Mouse (Mus musculus): ENCODE data around the gene Tspan31. TPM values are rescaled to one million over a fixed set of nuclear protein-coding genes. Genes with fewer than 3 reads are reported as not detected.

The Tspan31 gene
- total RNA-seq (2021): 103 and 108 TPM in 2 replicates
- long read RNA-seq, transcript Tspan31-201 (6 exons, 1,556 nt): major isoform, 171 of 191 reads
- long read RNA-seq, partial matches to known transcripts: 8 of 191 reads
- long read RNA-seq, other reads (novel, unspliced or antisense): 12 of 191 reads

DNA sequence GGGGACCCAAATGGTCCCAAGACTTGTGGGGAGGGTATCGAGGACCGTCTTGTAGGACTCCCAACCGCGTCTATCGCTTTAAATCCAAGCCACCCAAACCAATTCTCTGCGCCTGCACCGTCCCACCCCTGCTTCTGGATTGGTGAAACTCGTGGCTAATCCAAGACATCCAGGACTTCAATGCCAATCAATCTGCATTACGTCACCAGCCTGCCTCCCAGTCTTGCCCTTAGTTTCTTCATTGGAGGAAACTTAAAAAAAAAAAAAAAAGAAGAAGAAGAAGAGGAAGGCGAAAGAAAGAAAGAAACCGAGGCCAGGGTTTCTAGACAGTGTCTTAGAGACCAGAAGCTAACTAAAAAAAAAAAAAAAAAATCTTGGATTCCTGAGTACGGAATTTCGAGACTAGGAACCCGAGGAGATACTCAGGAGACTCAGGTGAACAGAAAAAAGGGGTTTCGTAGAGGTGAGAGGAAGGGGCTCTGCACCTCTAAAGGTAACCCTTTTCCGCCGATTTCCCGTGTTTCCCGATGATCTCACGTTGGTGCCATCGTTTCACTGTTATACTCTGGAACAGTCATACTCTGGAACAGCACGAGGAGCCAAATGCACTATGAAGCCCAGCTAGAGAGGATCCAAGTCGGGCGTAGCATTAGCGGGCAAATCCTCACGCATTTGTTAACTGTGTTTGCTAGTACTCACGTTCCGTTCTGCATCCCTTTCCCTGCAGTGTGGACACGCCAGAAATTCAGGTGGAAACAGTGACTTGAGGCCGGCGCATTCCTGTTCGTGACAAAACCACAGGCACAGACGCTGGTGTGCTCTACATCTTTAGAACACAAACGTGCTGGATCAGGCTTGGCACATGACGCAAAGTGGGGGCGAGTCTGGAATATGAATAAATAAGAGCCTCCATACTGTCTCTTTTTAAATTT lies at the start of gene Tspan31:
Gene Tspan31, minus strand, starts transcription at position 75 of the 932 bp plus-strand sequence.
- DNase-seq: peak; percentile 84

DNA sequence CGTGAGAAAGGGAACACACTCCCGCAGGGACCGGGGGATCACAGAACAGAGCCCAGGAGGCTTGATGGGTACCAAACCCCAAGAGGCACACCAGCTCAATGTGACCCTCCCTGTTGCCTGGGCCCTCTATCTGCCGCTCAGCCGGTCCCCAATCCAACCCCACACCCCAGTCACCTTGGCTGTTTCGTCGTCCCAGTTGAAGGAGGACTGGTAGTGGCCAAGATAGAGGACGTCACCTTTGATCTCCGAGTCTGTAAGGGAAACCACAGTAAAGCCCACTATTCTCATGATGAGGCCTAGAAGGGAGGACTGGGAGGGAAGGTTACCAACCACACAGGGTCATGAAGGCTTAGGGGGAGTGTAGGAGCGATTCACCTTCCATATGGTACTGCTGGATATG lies 49.2 kb upstream of the Tspan31 start:
- DNase-seq: no peak

DNA sequence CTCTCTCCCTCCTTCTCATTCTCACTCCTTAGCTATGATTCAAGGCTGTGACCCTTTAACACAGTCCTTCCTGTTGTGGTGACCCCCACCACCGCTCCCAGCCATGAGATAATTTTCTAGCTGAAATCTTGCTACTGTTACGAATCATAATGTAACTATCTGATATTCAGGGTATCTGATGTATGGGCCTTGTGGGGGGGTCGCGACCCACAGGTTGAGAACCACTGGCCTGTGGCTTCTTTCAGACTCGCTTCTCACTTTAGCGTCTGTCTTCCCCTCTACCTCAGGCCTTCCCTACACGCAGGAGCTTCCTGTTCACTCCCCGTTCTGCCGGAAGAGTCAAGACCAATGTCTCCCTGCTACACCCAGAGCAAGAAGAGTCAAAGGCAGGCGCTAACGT lies 48.4 kb upstream of the Tspan31 start:
- DNase-seq: no peak

DNA sequence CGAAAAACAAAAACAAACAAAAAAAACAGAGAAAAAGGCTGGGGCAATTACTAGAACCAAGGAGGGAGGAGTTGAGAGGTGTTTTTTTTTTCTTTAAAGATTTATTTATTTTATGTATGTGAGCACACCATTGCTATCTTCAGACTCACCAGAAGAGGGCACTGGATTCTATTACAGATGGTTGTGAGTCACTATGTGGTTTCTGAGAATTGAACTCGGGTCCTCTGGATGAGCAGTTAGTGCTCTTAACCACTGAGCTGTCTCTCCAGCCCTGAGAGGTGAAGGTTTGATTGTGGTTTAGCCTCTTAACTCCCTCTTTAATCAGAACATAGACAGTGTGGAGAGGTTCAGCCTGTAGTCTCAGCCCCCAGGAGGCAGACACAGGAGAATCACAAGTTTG lies 45.0 kb upstream of the Tspan31 start:
- no peak for DNase-seq

DNA sequence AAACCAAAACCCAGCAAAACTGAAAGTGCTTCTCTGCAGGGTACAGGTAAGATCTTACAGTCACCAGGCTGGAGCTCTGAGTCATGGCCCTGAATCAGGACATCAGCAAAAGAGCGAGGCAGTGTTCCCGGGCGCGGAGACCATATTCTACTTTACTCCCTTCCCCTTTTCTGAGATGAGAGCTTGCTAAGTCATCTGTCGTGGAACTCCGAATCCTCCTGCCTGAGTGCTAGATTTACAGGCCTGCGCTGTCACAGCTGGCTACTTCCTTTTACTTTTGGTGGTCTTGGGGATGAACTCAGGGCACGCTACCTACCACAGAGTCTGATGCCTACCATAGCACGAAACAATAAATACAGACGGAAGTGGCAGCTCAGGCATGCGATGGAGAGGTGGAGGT lies 44.3 kb upstream of the Tspan31 start:
- no peak for DNase-seq

DNA sequence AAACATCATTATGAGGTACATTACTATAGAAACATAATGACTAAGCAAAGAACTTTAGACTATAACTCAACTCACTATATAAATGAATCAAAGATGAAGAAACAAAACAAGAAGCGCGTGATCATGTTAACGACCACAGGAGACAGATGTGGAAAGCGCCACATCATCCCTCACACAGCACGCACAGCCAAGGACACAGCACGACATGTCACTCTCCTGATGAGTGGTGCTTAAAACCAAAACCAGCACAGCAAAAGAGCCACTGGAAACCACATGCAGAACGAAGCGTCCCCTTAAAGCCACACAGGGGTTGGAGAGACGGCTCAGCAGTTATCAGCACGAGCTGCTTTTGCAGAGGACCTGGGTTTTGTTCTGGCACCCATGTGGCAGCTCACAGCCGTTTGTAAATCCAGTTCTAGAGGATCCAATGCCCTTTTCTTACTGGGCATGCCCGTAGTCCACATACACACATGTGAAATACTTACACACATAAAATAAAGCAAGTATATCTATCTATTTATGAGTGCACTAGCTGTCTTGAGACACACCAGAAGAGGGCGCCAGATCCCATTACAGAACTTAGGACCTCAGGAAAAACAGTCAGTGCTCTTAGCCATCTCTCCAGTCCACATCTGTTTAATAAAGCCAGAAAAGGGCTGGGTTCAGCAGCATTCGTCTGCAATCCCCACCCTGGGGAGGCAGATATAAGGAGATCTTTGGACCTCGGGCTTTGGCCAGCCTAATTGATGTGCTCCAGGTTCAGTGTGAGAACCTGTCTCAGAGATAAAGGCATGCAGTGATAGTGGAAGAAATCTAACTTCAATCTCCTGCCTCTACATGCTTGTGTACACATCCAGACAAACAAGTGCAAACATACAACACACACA lies 41.2 kb upstream of the Tspan31 start:
- DNase-seq: no peak

DNA sequence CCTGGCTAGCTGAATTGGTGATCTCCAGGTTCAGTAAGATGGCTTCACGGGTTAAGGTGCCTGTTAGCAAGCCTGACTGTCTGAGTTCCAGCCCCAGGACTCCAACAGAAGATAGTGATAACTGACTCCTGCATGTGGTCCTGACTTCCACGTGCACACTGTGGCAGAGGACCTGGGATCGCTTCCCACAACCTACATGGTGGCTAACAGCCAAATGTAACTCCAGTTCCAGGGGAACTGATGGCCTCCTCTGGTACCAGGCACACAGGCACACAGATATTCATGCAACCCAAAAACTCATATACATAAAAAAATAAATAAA lies 38.2 kb upstream of the Tspan31 start:
- no peak for DNase-seq

DNA sequence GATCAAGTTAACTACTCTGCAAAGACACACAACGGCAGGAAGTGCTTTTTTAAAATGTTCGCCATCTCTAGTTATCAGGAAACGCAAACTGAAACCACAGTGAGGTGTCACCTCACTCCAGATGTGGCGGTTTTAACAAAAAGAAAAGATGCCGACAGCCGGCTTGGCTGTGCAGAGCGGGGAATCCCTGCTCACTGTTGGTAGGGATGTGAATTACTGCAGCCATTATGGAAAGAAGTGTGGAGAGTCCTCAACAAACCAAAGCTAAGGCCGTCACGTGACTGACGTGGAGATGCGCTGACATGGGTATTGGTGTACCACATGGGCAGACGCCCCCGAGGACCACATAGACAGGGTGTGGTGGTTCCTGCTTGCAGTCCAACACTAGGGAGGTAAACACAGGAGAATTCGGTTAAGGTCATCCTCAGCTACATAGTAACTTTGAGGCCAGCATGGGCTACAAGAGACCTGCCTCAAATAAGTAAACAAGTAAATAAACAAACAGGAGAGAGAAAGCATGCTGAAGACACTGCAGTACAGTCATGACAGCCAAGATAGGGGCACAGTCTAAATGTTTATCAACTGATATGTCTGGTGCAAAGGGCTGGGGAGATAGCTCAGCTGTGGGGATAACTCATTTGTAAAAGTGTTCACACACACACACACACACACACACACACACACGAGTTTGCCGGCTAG lies 37.6 kb upstream of the Tspan31 start:
- no peak for DNase-seq

DNA sequence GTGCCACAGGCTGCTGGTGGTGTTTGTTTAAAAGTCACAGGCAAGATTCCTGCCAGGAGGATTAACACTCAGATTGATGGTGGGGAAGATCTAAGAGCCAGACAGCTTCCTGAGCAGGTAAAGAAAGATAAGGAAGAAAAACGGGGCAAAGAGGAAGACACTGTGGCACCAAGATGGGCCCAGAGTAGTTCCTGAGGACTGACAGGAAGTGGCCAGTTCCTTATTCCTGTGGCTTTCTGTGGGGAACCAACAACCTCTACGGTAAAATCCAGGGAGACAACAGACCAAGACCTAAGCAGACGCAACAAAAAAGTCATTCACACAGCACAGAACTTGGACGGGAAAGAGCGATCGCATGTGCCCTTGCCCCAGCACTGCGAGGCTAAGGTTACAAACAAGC lies 33.6 kb upstream of the Tspan31 start:
- no peak for DNase-seq

DNA sequence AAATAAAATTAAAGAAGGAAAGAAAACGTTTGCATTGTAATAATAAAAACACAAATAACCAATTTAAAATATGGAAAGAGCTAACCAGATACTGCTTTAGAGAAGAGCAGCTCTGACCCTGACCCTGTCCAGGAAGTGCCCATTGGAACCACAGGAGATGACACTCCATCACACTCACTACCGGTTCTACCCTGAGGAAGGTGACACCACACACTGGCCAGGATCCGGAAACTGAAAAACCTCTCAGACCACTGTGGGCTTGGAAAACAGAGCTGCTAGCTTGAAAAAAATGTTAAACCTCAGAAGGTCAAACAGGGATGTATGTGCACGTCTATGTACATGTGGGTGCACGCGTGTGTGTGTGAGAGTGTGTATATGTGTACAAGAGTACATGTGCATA lies 31.1 kb upstream of the Tspan31 start:
- DNase-seq: no peak

DNA sequence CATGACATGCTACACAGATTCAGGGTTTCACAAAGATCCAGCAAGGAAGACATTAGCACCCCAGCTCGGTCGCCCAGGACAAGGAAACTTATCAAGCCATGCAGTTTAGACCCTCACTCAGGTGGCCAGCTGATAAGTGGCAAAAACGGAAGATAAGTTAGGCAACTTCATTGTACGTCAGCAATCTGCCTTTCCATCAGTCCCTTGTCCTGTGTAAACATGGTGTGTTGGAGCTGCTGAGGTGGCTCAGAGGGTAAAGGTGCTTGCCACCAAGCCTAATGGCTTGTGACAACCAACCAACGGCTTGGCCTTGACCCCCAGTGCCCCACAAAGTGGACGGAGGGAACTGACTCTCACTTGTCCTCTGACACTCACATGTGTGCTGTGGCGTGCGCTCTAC lies 30.4 kb upstream of the Tspan31 start:
- DNase-seq: no peak

DNA sequence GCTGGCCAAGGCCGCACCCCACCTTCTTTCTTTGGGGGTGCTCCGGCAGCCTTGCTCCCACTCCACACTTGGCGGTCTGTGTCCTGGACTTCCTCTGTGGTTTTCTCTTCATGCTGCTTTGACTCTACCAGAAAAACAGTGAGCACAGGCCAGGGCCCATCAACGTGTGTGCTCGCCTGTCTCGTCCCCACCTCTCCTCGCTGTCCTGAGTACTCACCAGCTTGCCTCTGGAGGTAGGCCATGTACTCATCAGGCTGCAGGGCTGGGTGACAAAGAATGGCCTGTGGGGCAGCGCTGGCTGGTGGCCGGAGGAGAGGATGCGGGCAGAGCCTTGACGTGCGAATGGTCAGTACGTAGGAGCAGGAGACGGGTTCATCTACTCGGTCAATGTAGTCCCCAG lies 29.8 kb upstream of the Tspan31 start:
- no peak for DNase-seq

DNA sequence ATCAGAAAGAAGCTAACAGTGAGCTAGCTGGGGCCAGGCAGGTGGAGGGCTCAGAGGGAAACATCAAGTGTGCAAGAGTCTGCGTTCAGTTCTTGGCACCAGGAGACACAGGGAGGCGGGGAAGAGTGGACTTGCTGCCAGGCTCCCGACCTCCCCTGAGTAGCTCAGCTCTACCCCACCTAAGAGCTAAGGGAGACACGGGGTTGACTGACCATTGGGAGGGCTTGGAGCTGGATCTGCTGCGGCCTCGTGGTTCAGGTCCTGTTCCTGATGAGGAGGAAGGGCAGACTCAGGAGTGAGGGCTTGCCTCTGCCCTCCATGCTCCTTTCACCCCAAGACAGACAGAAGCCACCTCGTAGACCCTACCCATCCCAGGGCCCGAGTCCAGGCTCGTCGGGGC lies 29.1 kb upstream of the Tspan31 start:
- DNase-seq: no peak

DNA sequence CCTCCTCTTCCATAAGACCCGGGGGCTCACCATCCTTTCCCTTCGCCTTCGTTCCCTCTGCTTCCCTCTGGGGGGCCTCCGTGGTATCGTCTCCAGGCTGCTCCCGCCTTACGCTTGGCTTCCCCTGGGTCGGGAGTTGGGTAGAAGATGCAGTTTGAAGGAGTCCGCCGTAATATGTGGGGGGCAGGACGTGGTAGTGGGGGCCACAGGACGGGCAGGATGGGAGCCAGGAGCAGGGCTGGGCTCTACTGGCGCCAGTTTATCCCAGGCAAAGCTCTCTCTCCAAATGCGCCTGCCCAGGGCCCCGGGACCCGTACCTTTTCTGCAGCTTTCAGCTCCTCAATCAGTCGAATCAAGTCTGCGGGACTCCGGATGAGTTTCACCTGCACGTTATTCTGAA lies 28.4 kb upstream of the Tspan31 start:
- no peak for DNase-seq

DNA sequence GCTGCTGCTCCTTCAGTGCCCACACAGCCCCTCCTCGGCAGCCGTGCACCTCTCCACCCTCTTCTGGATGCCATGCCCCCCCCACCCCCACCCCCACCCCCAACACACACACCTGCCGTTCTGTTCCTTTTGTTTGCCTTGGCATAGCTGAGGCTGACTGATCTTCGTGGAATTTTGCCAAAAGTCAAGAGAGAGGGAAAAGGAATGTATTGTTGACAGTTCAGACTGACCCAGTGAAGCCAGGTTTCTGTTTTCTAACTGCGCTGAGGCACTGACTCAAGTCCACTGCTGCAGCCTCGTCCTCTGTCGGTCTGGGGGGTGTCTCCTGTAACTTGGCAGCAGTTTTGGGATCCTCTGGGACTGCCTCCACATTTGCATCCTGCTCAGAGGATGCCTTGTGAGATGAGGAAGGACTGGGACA lies 24.3 kb upstream of the Tspan31 start:
- DNase-seq: no peak

DNA sequence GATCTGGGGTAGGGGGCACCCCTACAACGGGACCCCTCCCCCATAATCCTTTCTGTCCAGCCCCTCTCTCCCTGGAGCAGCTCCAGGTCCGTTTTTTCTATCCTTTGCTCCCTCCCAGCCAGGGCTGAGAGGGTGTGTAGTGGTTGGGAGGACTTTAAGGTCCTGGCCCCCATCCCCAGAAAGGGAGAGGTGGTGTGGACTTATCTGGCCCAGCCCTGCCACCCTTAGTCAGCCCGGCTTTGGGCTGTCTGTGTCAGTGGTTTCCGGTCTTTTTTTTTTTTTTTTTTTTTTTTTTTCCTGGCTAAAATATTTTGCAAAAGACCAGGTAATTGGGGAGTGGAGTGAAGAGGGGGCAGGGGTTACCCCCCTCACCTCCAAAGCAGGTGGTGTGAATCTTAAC lies 22.7 kb upstream of the Tspan31 start:
- DNase-seq: no peak

DNA sequence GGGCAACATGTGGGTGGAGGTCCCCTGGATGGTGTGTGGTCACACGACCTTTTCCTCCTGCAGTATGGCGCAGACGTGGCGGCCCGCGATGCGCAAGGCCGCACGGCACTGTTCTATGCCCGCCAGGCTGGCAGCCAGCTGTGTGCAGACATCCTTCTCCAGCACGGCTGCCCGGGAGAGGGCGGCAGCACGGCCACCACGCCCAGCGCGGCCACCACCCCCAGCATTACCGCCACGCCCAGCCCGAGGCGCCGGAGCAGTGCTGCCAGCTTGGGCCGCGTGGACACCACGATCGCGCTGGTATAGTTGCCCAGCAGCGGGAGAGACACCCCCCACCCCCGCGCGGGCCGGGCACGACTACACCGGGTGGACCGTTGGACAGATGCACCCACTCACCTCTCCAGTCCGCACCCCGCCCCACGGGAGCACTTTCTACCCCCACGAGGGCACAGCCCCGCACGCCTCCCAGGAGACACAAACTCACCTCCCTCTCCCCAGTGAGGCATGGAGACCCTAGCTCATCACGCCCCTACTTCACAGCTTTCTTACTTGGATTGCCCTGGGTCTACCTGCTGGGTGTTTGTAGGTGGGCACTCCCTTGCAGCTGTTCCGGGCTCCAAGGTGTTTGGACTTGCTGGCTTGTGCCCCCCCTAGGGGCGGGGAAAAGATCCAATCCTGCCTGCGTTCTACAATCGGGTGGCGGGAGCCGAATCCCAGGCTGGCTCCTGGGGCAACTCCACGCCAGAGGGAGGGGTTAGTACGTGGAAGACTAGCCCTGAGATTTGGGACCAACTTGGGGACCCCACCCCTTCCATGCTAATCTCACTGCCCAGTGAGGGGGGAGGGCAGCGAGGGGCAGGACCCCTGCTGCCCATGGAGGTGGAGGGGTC lies 21.7 kb upstream of the Tspan31 start:
- DNase-seq: peak; percentile 69

DNA sequence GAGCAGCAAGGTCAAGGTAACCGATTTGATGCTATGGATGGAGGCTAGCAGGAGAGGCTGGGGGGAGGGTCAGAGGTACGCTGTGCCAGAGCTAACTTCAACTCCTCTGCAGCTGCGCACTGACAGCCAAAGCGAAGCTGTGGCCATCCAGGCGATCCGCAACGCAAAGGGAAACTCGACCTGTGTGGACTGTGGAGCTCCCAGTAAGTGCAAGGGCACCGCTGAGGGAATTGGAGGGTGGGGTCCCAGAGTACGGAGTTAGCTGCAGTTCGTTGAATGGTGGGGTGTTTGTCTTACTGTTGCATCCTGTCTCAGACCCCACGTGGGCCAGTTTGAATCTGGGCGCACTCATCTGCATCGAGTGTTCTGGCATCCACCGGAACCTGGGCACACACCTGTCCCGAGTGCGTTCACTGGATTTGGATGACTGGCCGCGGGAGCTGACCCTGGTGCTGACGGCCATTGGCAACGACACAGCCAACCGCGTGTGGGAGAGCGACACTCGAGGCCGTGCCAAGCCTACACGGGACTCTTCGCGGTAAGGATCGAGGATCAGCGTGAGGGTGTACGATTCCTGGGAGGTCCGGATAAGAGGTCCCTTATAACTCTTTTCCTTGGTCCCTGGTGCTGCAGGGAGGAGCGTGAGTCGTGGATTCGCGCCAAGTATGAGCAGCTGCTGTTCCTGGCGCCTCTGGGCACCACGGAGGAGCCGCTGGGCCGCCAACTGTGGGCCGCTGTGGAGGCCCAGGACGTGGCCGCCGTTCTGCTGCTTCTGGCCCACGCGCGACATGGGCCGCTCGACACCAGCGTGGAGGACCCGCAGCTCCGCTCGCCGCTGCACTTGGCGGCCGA lies 20.7 kb upstream of the Tspan31 start:
- peak; percentile 67 for DNase-seq

DNA sequence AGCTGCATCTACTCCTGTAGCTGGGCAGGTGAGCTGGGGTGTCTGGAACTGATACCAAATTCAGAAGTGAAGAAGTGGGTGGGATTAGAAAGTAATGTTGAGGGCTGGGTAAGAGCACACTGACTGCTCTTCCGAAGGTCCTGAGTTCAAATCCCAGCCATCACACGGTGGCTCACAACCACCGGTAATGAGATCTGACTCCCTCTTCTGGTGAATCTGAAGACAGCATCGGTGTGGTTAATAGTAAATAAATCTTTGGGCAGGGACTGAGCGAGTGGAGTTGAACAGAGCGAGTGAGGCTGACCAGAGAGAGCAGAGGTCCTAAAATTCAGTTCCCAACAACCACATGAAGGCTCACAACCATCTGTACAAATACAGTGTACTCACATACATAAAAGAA lies 15.6 kb upstream of the Tspan31 start:
- no peak for DNase-seq

DNA sequence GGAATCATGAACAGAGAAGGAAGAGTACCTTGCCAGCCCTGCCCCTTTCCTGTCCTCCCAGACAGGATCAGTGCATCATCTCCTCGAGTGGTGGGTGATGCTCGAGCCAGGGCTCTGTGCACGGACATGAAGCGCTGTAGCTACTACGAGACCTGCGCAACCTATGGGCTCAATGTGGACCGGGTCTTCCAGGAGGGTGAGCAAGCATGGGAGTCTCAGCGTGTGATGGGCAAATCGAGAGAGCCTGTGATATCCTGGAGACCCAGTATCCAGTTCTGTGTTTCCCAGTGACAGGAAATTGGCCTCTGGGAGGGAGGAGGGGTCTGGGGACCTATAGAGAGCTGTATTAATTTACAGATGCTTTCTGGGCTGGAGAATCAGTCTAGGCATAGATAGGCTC lies 15.0 kb upstream of the Tspan31 start:
- no peak for DNase-seq

DNA sequence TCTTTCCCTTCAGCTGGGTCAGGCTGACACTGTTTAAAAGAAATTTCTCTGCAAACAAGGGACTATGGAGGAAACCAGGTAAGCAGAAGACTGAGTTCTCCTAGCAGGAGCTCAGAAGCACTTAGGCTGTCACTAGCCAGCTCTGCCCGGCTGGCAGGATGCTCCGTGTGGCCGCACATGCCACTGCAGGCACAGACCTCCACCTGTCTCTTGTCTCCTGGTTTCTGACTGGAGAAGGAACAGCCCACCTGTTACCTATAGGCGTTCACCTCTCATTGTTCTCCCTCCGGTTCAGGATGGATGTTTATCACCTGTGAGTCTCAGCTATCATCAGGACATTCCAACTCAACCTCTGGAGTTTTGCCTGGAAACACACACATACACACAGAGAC lies 13.8 kb upstream of the Tspan31 start:
- DNase-seq: no peak
